In the genomic region with DNA sequence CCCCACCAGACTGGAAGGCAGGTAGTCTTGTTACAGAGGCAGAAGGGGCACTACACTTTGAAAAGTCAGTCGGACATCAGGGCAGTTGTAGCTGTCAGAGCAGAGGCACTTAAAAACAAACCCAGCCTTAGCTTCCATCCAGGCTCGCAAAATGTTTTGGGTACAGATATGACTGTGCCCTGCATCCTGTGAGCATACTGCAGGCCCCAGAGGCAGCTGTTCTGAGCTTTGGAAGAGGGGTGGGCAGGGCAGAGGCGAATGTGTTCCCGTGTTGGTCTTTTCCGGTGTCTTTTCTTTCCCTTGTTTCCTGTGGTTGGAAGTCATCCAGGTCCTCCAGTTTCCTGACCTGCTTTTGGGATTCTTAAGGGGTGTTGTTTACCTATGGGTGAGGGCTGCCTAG, we compare ENCODE assay signal across 15 mouse cellular contexts. TPM values are rescaled to one million over a fixed set of nuclear protein-coding genes. Genes with fewer than 3 reads are reported as not detected.
DNase-seq lines count a peak whose midpoint lies in the region; ATAC-seq and TF ChIP-seq lines count a peak whose summit lies in the region.
"Had no signal": no experiment of that assay in that cellular context is flagged by ENCODE, and none has a peak within 500 bp of the region (broad histone marks: within the 10 kb centered on the region; RNA-seq: fewer than 3 reads in every experiment).

No protein-coding gene starts in this region.

- no peak for DNase-seq in heart, embryonic 10.5 days (ENCODE audit: low spot score)
- DNase-seq in liver, postnatal 0 days, result no peak
- no peak for DNase-seq in CH12.LX (ENCODE audit: extremely low read depth)
- no peak for DNase-seq in thymus, adult 18-20 months
- DNase-seq in frontal cortex, postnatal 14 days (ENCODE audit: low spot score in 2 of 2), result no peak
- DNase-seq: adrenal gland, adult 8-10 months; cerebellum, postnatal 36 days; kidney, adult 2 months had no signal

- H3K27ac ChIP-seq in heart, embryonic 10.5 days, result no peak overlapping the region
- H3K27ac ChIP-seq in heart, embryonic 11.5 days (ENCODE audit: low read depth, low read length), result no peak overlapping the region
- H3K27ac ChIP-seq in liver, embryonic 12.5 days, result no peak overlapping the region
- H3K27ac ChIP-seq in liver, postnatal 0 days (ENCODE audit: low read depth), result no peak overlapping the region
- H3K27ac ChIP-seq in CH12.LX (ENCODE audit: insufficient read depth, low read depth), result no peak overlapping the region

- H3K27me3 ChIP-seq in heart, embryonic 10.5 days (ENCODE audit: insufficient read depth, poor library complexity, severe bottlenecking), result peaks cover 42% of the 10 kb centered on the region
- peaks cover 21% of the 10 kb centered on the region for H3K27me3 ChIP-seq in heart, embryonic 11.5 days (ENCODE audit: control insufficient read depth, insufficient read depth, low read length)
- H3K27me3 ChIP-seq in liver, embryonic 12.5 days (replicated peaks), result peaks cover 51% of the 10 kb centered on the region
- H3K27me3 ChIP-seq in liver, postnatal 0 days (ENCODE audit: insufficient read depth, low read length), result peaks cover 7% of the 10 kb centered on the region; the same call in 1 of the 2 replicates
- peaks cover 31% of the 10 kb centered on the region for H3K27me3 ChIP-seq in CH12.LX (replicated peaks)
- peaks cover 34% of the 10 kb centered on the region for H3K27me3 ChIP-seq in E14TG2a.4 (ENCODE audit: insufficient read depth, low read length)

- H3K4me3 ChIP-seq in heart, embryonic 10.5 days, result 0 out of 2 replicates have a peak overlapping the region, but pooled peaks have one; percentile 3
- no peak overlapping the region for H3K4me3 ChIP-seq in heart, embryonic 11.5 days (ENCODE audit: low read depth, low read length)
- H3K4me3 ChIP-seq in liver, embryonic 12.5 days, result no peak overlapping the region
- no peak overlapping the region for H3K4me3 ChIP-seq in liver, postnatal 0 days (ENCODE audit: low read depth, low read length)
- H3K4me3 ChIP-seq in CH12.LX (replicated peaks in 1 of 3; ENCODE audit: low read depth in 2 of 3, low read length in 2 of 3, poor library complexity in 1 of 3), result no peak overlapping the region
- 0 out of 2 replicates have a peak overlapping the region, but pooled peaks have one; percentile 1 for H3K4me3 ChIP-seq in E14TG2a.4 (replicated peaks; ENCODE audit: low read length)

- H3K4me2 ChIP-seq in heart, embryonic 11.5 days, result no peak overlapping the region
- H3K4me2 ChIP-seq in liver, embryonic 12.5 days, result peak overlapping the region; percentile 5; the same call in 1 of the 2 replicates
- H3K4me2 ChIP-seq in liver, postnatal 0 days (ENCODE audit: low read depth, low read length), result no peak overlapping the region
- peak overlapping the region; percentile 29; the same call in 1 of the 2 replicates for H3K4me2 ChIP-seq in CH12.LX (ENCODE audit: insufficient read depth, low read depth, poor library complexity, severe bottlenecking)
- H3K4me2 ChIP-seq: liver, embryonic 11.5 days had no signal

- H3K9me3 ChIP-seq in heart, embryonic 10.5 days, result no peaks in the 10 kb centered on the region
- no peaks in the 10 kb centered on the region for H3K9me3 ChIP-seq in heart, embryonic 11.5 days (replicated peaks; ENCODE audit: control insufficient read depth, low read length)
- no peaks in the 10 kb centered on the region for H3K9me3 ChIP-seq in liver, embryonic 12.5 days (replicated peaks)
- no peaks in the 10 kb centered on the region for H3K9me3 ChIP-seq in liver, postnatal 0 days (ENCODE audit: low read length)
- no peaks in the 10 kb centered on the region for H3K9me3 ChIP-seq in CH12.LX (replicated peaks; ENCODE audit: low read length)
- no peaks in the 10 kb centered on the region for H3K9me3 ChIP-seq in E14TG2a.4 (ENCODE audit: low read length)

- TF ChIP-seq POLR2A in CH12.LX (IDR thresholded peaks at IDR 0.05; ENCODE audit: low read depth, low read length), result no peak

- no peaks in the 10 kb centered on the region for H3K36me3 ChIP-seq in heart, embryonic 10.5 days
- no peaks in the 10 kb centered on the region for H3K36me3 ChIP-seq in heart, embryonic 11.5 days (ENCODE audit: control insufficient read depth, insufficient read depth, low read length)
- no peaks in the 10 kb centered on the region for H3K36me3 ChIP-seq in liver, embryonic 12.5 days
- H3K36me3 ChIP-seq in liver, postnatal 0 days (replicated peaks; ENCODE audit: insufficient read depth, low read length), result no peaks in the 10 kb centered on the region; the same call in 1 of the 2 replicates
- H3K36me3 ChIP-seq in CH12.LX (replicated peaks in 1 of 2; ENCODE audit: control insufficient read depth in 1 of 2, insufficient read depth in 1 of 2, low read length in 1 of 2) (peaks cover 0 to 5% of the 10 kb centered on the region in 2 experiments), E14TG2a.4 (ENCODE audit: insufficient read depth, low read length) (peaks cover 14% of the 10 kb centered on the region)

- no peak for TF ChIP-seq RAD21 in CH12.LX (IDR thresholded peaks at IDR 0.05; ENCODE audit: low read depth, low read length)

- no peak overlapping the region for H3K9ac ChIP-seq in heart, embryonic 11.5 days (ENCODE audit: low read depth, low read length)
- H3K9ac ChIP-seq in liver, embryonic 12.5 days, result no peak overlapping the region
- H3K9ac ChIP-seq in liver, postnatal 0 days (replicated peaks), result no peak overlapping the region
- H3K9ac ChIP-seq in CH12.LX (ENCODE audit: insufficient read depth, low read depth), result no peak overlapping the region

- dilution Hi-C loops in CH12.LX (cut with MboI; ENCODE audit: extremely low pct_ligation_motif_present, extremely low pct_unique_long_range_greater_than_20kb, low sequenced_read_pairs), result no loop called here

- TF ChIP-seq CTCF in liver, postnatal 0 days (IDR thresholded peaks at IDR 0.05; ENCODE audit: low read depth), result no peak
- TF ChIP-seq CTCF in CH12.LX (conservative IDR thresholded peaks at IDR 0.05 in 1 of 2, IDR thresholded peaks at IDR 0.05 in 1 of 2; ENCODE audit: low read depth in 2 of 2, low read length in 2 of 2), result no peak
- TF ChIP-seq CTCF in E14TG2a.4 (conservative IDR thresholded peaks at IDR 0.05; ENCODE audit: low read length), result no peak

- no peaks in the 10 kb centered on the region for H3K79me2 ChIP-seq in CH12.LX (replicated peaks; ENCODE audit: control insufficient read depth, extremely low read depth, insufficient read depth, poor library complexity, severe bottlenecking)

- TF ChIP-seq EP300 in liver, postnatal 0 days (IDR thresholded peaks at IDR 0.05; ENCODE audit: low read depth), result no peak
- TF ChIP-seq EP300 in CH12.LX (IDR thresholded peaks at IDR 0.05; ENCODE audit: low read length), result no peak

- ATAC-seq in heart, embryonic 11.5 days (replicated peaks; ENCODE audit: insufficient number of reproducible peaks, low FRiP score, low TSS enrichment), result no peak
- ATAC-seq in liver, embryonic 12.5 days, result no peak
- ATAC-seq in liver, postnatal 0 days, result no peak

- H3K4me1 ChIP-seq in heart, embryonic 10.5 days, result peaks cover 39% of the 10 kb centered on the region
- peaks cover 11% of the 10 kb centered on the region for H3K4me1 ChIP-seq in heart, embryonic 11.5 days (ENCODE audit: control insufficient read depth, insufficient read depth, low read length)
- H3K4me1 ChIP-seq in liver, embryonic 12.5 days, result peaks cover 35% of the 10 kb centered on the region
- H3K4me1 ChIP-seq in liver, postnatal 0 days (ENCODE audit: insufficient read depth), result peaks cover 15% of the 10 kb centered on the region
- H3K4me1 ChIP-seq in CH12.LX (ENCODE audit: control insufficient read depth in 1 of 2, insufficient read depth in 2 of 2), result peaks cover 7 to 15% of the 10 kb centered on the region in 2 experiments
- H3K4me1 ChIP-seq in E14TG2a.4 (replicated peaks; ENCODE audit: low read depth, low read length), result peaks cover 70% of the 10 kb centered on the region

- in situ Hi-C loops in CH12.LX (cut with MboI; ENCODE audit: low pct_ligation_motif_present, low pct_unique_long_range_greater_than_20kb, low sequenced_read_pairs), result no loop called here

- 55% methylated on average over 5 of the region's 5 CpGs for WGBS in heart, embryonic 10.5 days
- 42% methylated on average over 5 of the region's 5 CpGs for WGBS in heart, embryonic 11.5 days (ENCODE audit: insufficient replicate concordance)
- 51% methylated on average over 5 of the region's 5 CpGs for WGBS in liver, embryonic 12.5 days (ENCODE audit: insufficient replicate concordance)
- WGBS in liver, postnatal 0 days (ENCODE audit: insufficient replicate concordance), result 43% methylated on average over 5 of the region's 5 CpGs

RNA-seq across cellular contexts. Expression of a gene that starts 3.8 kb away (rescaled TPM):
- polyA plus RNA-seq in heart, embryonic 10.5 days (2016; fragmentation: Nextera tagmentation; extraction: Ambion mirVana), result 1.4 and 3.3 TPM in 2 replicates
- 1.3 and 1.9 TPM in 2 replicates for polyA plus RNA-seq in heart, embryonic 11.5 days (2014; fragmentation: Nextera tagmentation; extraction: Ambion mirVana)
- 1.1 and 1.2 TPM in 2 replicates for polyA plus RNA-seq in liver, embryonic 12.5 days (2016; fragmentation: Nextera tagmentation; extraction: Ambion mirVana)
- 1.2 and 1.5 TPM in 2 replicates for polyA plus RNA-seq in liver, postnatal 0 days (2015; fragmentation: Nextera tagmentation; extraction: Ambion mirVana)
- total RNA-seq in CH12.LX (2012; rRNA removed), result 0.59 and 0.76 TPM in 2 replicates
- 0.07 and 0.21 TPM in 2 replicates for total RNA-seq in CH12.LX (2014; rRNA removed)
- 0.12 TPM in 1 of 2 replicates, not detected in the other for polyA plus RNA-seq in CH12.LX (2012; ENCODE audit: insufficient read length, low read depth)

RNA-seq across cellular contexts. Expression of a gene that starts 11.1 kb away (rescaled TPM):
- polyA plus RNA-seq in heart, embryonic 10.5 days (2016; fragmentation: Nextera tagmentation; extraction: Ambion mirVana), result 3.1 and 3.9 TPM in 2 replicates
- polyA plus RNA-seq in heart, embryonic 11.5 days (2014; fragmentation: Nextera tagmentation; extraction: Ambion mirVana), result 1.7 and 2.0 TPM in 2 replicates
- 2.8 TPM in 2 replicates for polyA plus RNA-seq in liver, embryonic 12.5 days (2016; fragmentation: Nextera tagmentation; extraction: Ambion mirVana)
- 1.5 and 1.6 TPM in 2 replicates for polyA plus RNA-seq in liver, postnatal 0 days (2015; fragmentation: Nextera tagmentation; extraction: Ambion mirVana)
- total RNA-seq in CH12.LX (2012; rRNA removed) (2.4 and 2.6 TPM in 2 replicates), CH12.LX (2014; rRNA removed) (2.0 and 2.2 TPM in 2 replicates)
- polyA plus RNA-seq in CH12.LX (2012; ENCODE audit: insufficient read length, low read depth), result 4.0 and 4.1 TPM in 2 replicates

RNA-seq across cellular contexts. Expression of a gene that starts 20.8 kb away (rescaled TPM):
- 9.2 and 11.7 TPM in 2 replicates for polyA plus RNA-seq in heart, embryonic 10.5 days (2016; fragmentation: Nextera tagmentation; extraction: Ambion mirVana)
- 7.1 and 8.4 TPM in 2 replicates for polyA plus RNA-seq in heart, embryonic 11.5 days (2014; fragmentation: Nextera tagmentation; extraction: Ambion mirVana)
- 4.5 and 4.9 TPM in 2 replicates for polyA plus RNA-seq in liver, embryonic 12.5 days (2016; fragmentation: Nextera tagmentation; extraction: Ambion mirVana)
- 1.4 TPM in 2 replicates for polyA plus RNA-seq in liver, postnatal 0 days (2015; fragmentation: Nextera tagmentation; extraction: Ambion mirVana)
- total RNA-seq in CH12.LX (2012; rRNA removed), result 4.2 and 4.5 TPM in 2 replicates
- 3.4 and 3.8 TPM in 2 replicates for total RNA-seq in CH12.LX (2014; rRNA removed)
- polyA plus RNA-seq in CH12.LX (2012; ENCODE audit: insufficient read length, low read depth), result 10.7 and 13.3 TPM in 2 replicates

RNA-seq across cellular contexts. Expression of a gene that starts 35.2 kb away (rescaled TPM):
- 0.11 and 0.33 TPM in 2 replicates for polyA plus RNA-seq in heart, embryonic 10.5 days (2016; fragmentation: Nextera tagmentation; extraction: Ambion mirVana)
- 0.13 and 0.16 TPM in 2 replicates for polyA plus RNA-seq in heart, embryonic 11.5 days (2014; fragmentation: Nextera tagmentation; extraction: Ambion mirVana)
- polyA plus RNA-seq in liver, embryonic 12.5 days (2016; fragmentation: Nextera tagmentation; extraction: Ambion mirVana), result 0.04 TPM in 1 of 2 replicates, not detected in the other
- polyA plus RNA-seq in liver, postnatal 0 days (2015; fragmentation: Nextera tagmentation; extraction: Ambion mirVana), result not detected in 2 replicates
- total RNA-seq in CH12.LX (2012; rRNA removed) (0.04 TPM in 1 of 2 replicates, not detected in the other), CH12.LX (2014; rRNA removed) (not detected in 2 replicates)
- 0.27 and 0.33 TPM in 2 replicates for polyA plus RNA-seq in CH12.LX (2012; ENCODE audit: insufficient read length, low read depth)
- total RNA-seq: heart, adult 18-20 months; megakaryocyte, adult 5-6 weeks had no signal
- polyA plus RNA-seq: kidney, adult 2 months; spleen, adult 2 months had no signal

RNA-seq across cellular contexts. Expression of a gene that starts 36.6 kb away (rescaled TPM):
- 0.39 and 1.0 TPM in 2 replicates for polyA plus RNA-seq in heart, embryonic 10.5 days (2016; fragmentation: Nextera tagmentation; extraction: Ambion mirVana)
- polyA plus RNA-seq in heart, embryonic 11.5 days (2014; fragmentation: Nextera tagmentation; extraction: Ambion mirVana), result 1.0 and 1.1 TPM in 2 replicates
- polyA plus RNA-seq in liver, embryonic 12.5 days (2016; fragmentation: Nextera tagmentation; extraction: Ambion mirVana), result 0.12 and 0.14 TPM in 2 replicates
- polyA plus RNA-seq in liver, postnatal 0 days (2015; fragmentation: Nextera tagmentation; extraction: Ambion mirVana), result 0.05 and 0.79 TPM in 2 replicates
- total RNA-seq in CH12.LX (2012; rRNA removed) (not detected in 2 replicates), CH12.LX (2014; rRNA removed) (not detected in 2 replicates)
- polyA plus RNA-seq in CH12.LX (2012; ENCODE audit: insufficient read length, low read depth), result not detected in 2 replicates
- total RNA-seq: megakaryocyte, adult 5-6 weeks had no signal

Comparison
In these comparisons a context has a peak if more than half of its experiments do, and no peak if none do; other contexts are left out.
1. H3K4me3 ChIP-seq: peak in heart, embryonic 10.5 days (single experiment) and E14TG2a.4 (single experiment); none in heart, embryonic 11.5 days (single experiment), liver, embryonic 12.5 days (single experiment), liver, postnatal 0 days (single experiment) and CH12.LX (0 of 3).
2. H3K4me2 ChIP-seq: peak in liver, embryonic 12.5 days (single experiment) and CH12.LX (single experiment); none in heart, embryonic 11.5 days (single experiment) and liver, postnatal 0 days (single experiment).